Mouse (Mus musculus): ENCODE results near the gene Arhgef15. TPM values are rescaled to one million over a fixed set of nuclear protein-coding genes. Genes with fewer than 3 reads are reported as not detected.
"Not testable (repeated sequence)": the region's sequence is repeated elsewhere in the genome, so short reads cannot be mapped to it uniquely, and the experiment has no call there.

Gene Arhgef15
- total and polyA plus RNA-seq, 3 experiments = 0.04 TPM; not detected in 2

- TF ChIP-seq RCOR1 (conservative IDR thresholded peaks at IDR 0.05; ENCODE audit: low read depth, low read length) (0 out of 2 replicates have a peak, but pooled peaks have one; percentile 46), MAZ (IDR thresholded peaks at IDR 0.05; ENCODE audit: low read depth, low read length) (0 out of 2 replicates have a peak, but pooled peaks have one; percentile 56), RAD21 (IDR thresholded peaks at IDR 0.05; ENCODE audit: low read depth, low read length) (no peak), NELFE (IDR thresholded peaks at IDR 0.05; ENCODE audit: low read depth, low read length) (peak; percentile 87), PAX5 (IDR thresholded peaks at IDR 0.05; ENCODE audit: low read length) (no peak), POLR2A (IDR thresholded peaks at IDR 0.05; ENCODE audit: low read depth, low read length) (peak; percentile 93), SMC3 (IDR thresholded peaks at IDR 0.05; ENCODE audit: low read depth, low read length) (no peak), BHLHE40 (IDR thresholded peaks at IDR 0.05; ENCODE audit: low read depth, low read length) (peak; percentile 86), IRF4 (IDR thresholded peaks at IDR 0.05; ENCODE audit: low read depth, low read length) (no peak; the same call in 1 of the 2 replicates), GABPA (IDR thresholded peaks at IDR 0.05; ENCODE audit: insufficient replicate concordance, low read depth, low read length) (no peak), SIN3A (IDR thresholded peaks at IDR 0.05; ENCODE audit: low read length) (peak; percentile 90), EP300 (IDR thresholded peaks at IDR 0.05; ENCODE audit: low read length) (0 out of 2 replicates have a peak, but pooled peaks have one; percentile 27), USF2 (conservative IDR thresholded peaks at IDR 0.05; ENCODE audit: low read depth, low read length) (peak; percentile 70)
Measured at GRCm38 (mm10) chr11:68939451-68940304, 17.6 kb downstream of the Arhgef15 start (continued).

DNA sequence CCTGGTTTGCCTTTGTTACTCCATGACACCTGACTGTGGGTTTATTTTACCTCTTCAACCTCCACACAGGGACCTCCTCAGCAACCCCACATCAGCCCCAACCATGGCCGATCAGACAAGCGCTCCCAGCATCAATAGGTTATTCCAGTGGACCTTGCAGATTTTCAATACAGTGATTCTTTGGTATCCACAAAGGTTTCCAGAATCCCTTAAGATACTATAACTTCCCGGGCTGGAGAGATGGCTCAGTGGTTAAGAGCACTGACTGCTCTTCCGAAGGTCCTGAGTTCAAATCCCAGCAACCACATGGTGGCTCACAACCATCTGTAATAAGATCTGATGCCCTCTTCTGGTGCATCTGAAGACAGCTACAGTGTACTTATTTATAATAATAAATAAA lies 20.3 kb downstream of the Arhgef15 start:
- H3K9me3 ChIP-seq (replicated peaks; ENCODE audit: low read length); DNase-seq (ENCODE audit: extremely low read depth); H3K27me3 ChIP-seq (replicated peaks); H3K4me2 ChIP-seq (ENCODE audit: insufficient read depth, low read depth, poor library complexity, severe bottlenecking); in situ Hi-C loops (cut with MboI; ENCODE audit: low pct_ligation_motif_present, low pct_unique_long_range_greater_than_20kb, low sequenced_read_pairs); dilution Hi-C loops (cut with MboI; ENCODE audit: extremely low pct_ligation_motif_present, extremely low pct_unique_long_range_greater_than_20kb, low sequenced_read_pairs); H3K79me2 ChIP-seq (replicated peaks; ENCODE audit: control insufficient read depth, extremely low read depth, insufficient read depth, poor library complexity, severe bottlenecking); H3K27ac ChIP-seq (ENCODE audit: insufficient read depth, low read depth); H3K9ac ChIP-seq (ENCODE audit: insufficient read depth, low read depth); H3K36me3 ChIP-seq (replicated peaks in 1 of 2; ENCODE audit: control insufficient read depth in 1 of 2, insufficient read depth in 1 of 2, low read length in 1 of 2); H3K4me3 ChIP-seq (replicated peaks in 1 of 3; ENCODE audit: low read depth in 2 of 3, low read length in 2 of 3, poor library complexity in 1 of 3): not testable (repeated sequence)
- 0 out of 2 replicates have a peak, but pooled peaks have one; percentile 59 for TF ChIP-seq TBP (conservative IDR thresholded peaks at IDR 0.05; ENCODE audit: low read depth, low read length)
- peaks cover 5 to 32% of the 10 kb centered on the region in 2 experiments for H3K4me1 ChIP-seq (ENCODE audit: control insufficient read depth in 1 of 2, insufficient read depth in 2 of 2)

DNA sequence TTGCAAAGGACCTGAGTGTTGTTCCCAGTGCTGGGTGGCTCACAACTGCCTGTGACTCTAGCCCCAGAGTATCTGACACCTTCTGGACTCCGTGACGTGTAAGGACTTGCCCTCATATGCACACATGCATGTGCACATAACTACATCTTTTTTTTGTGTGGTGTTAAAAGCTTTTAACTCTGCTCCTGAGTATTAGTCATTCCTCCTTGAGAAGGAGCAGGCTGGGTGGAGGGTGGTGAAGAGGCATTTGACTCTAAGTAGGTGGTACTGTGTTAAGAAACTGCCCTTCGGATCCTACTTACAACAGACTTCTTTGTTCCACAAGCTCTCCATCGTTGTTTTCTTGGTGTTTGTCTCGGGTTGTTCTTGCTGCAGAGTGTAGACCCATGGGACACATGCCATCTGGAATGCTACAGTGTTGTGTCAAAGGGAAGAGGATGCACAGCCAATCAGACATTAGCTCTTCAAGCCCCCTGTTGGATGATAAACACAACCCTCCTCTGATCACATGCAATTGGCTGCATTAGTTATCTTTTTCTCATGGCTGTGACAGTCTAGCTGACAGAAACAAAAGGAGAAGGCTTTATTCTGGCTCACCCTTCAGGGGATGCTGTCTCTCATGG lies 23.3 kb downstream of the Arhgef15 start:
- Histone ChIP-seq H3K79me2 (replicated peaks; ENCODE audit: control insufficient read depth, extremely low read depth, insufficient read depth, poor library complexity, severe bottlenecking) (no peaks in the 10 kb centered on the region), H3K4me1 (ENCODE audit: control insufficient read depth in 1 of 2, insufficient read depth in 2 of 2) (peaks cover 5 to 16% of the 10 kb centered on the region in 2 experiments), H3K27ac (ENCODE audit: insufficient read depth, low read depth) (no peak overlapping the region), H3K4me2 (ENCODE audit: insufficient read depth, low read depth, poor library complexity, severe bottlenecking) (no peak overlapping the region), H3K36me3 (replicated peaks in 1 of 2; ENCODE audit: control insufficient read depth in 1 of 2, insufficient read depth in 1 of 2, low read length in 1 of 2) (no peaks in the 10 kb centered on the region), H3K9ac (ENCODE audit: insufficient read depth, low read depth) (no peak overlapping the region), H3K9me3 (replicated peaks; ENCODE audit: low read length) (no peaks in the 10 kb centered on the region), H3K4me3 (replicated peaks in 1 of 3; ENCODE audit: low read depth in 2 of 3, low read length in 2 of 3, poor library complexity in 1 of 3) (no peak overlapping the region), H3K27me3 (replicated peaks) (peaks cover 10% of the 10 kb centered on the region)
- dilution Hi-C loops (cut with MboI; ENCODE audit: extremely low pct_ligation_motif_present, extremely low pct_unique_long_range_greater_than_20kb, low sequenced_read_pairs) (no loop called here), in situ Hi-C loops (cut with MboI; ENCODE audit: low pct_ligation_motif_present, low pct_unique_long_range_greater_than_20kb, low sequenced_read_pairs) (no loop called here)
- TF ChIP-seq CHD2 (IDR thresholded peaks at IDR 0.05; ENCODE audit: low read length) (no peak), JUND (conservative IDR thresholded peaks at IDR 0.05; ENCODE audit: low read depth, low read length) (no peak), TBP (conservative IDR thresholded peaks at IDR 0.05; ENCODE audit: low read depth, low read length) (no peak), TCF12 (IDR thresholded peaks at IDR 0.05; ENCODE audit: low read depth, low read length) (no peak), CTCF (conservative IDR thresholded peaks at IDR 0.05 in 1 of 2, IDR thresholded peaks at IDR 0.05 in 1 of 2; ENCODE audit: low read depth in 2 of 2, low read length in 2 of 2) (no peak), E2F4 (IDR thresholded peaks at IDR 0.05; ENCODE audit: insufficient replicate concordance, low read depth, low read length) (no peak), NELFE (IDR thresholded peaks at IDR 0.05; ENCODE audit: low read depth, low read length) (no peak), POLR2AphosphoS2 (IDR thresholded peaks at IDR 0.05; ENCODE audit: low read depth, low read length) (no peak), ZNF384 (IDR thresholded peaks at IDR 0.05; ENCODE audit: low read depth, low read length) (no peak), ZMIZ1 (IDR thresholded peaks at IDR 0.05; ENCODE audit: low read depth, low read length) (no peak), MAX (IDR thresholded peaks at IDR 0.05; ENCODE audit: low read length) (no peak), RCOR1 (conservative IDR thresholded peaks at IDR 0.05; ENCODE audit: low read depth, low read length) (no peak)
- no peak for DNase-seq (ENCODE audit: extremely low read depth)

Measured in CH12.LX (cell line).